Mouse (Mus musculus) kidney, adult 2 months (tissue): ENCODE measurements at regions not wholly inside any gene's neighbourhood (a gene's known extent, or its start where the extent isn't known, plus 50 kb on each side); places are given as distances from the start of the nearest gene placed in this dataset.

ENCODE experiments used
- CTCF ChIP-seq: fragments of 200-500 bp; conservative IDR thresholded peaks from 2 replicates; pipeline ENCODE4 v1.5.1; 2011; ENCODE audit warnings: low read depth, mild to moderate bottlenecking, control low read depth, low read length, moderate library complexity, mixed read lengths; ENCODE audit not compliant: insufficient read depth, insufficient read length
- POLR2A ChIP-seq: fragments of 200-500 bp; IDR thresholded peaks from one replicate; pipeline ENCODE4 v1.6.1; 2011; ENCODE audit warnings: low read depth, low read length, control low read depth

GRCm38 (mm10) chr14:25059351-25059750, 399.6 kb upstream of the Zmiz1 start:
- TF ChIP-seq POLR2A (no peak), CTCF (no peak)
